Comparison of ENCODE assay signal across 18 mouse cellular contexts in the genomic region with DNA sequence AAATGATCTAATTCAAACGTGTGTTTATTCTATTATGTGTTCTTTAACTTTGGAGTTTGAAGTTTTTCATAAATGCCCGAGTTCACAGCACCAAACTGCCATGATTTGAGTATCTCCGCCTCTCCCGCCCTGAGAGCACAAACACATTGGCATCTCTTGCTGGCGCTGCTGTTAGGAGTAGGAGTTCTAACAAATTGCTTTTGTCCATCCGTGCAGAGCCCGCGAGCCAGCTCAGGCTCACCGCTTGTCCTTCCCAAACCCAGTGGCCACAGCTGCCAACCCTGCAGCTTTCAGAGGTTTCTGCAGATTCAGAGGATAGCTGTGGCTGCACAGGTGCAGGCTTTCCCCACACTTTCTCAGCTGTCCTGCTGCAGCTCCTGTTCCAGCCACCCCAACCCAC. TPM values are rescaled to one million over a fixed set of nuclear protein-coding genes. Genes with fewer than 3 reads are reported as not detected.
DNase-seq lines count a peak whose midpoint lies in the region; ATAC-seq and TF ChIP-seq lines count a peak whose summit lies in the region.
"Had no signal": no experiment of that assay in that cellular context is flagged by ENCODE, and none has a peak within 500 bp of the region (broad histone marks: within the 10 kb centered on the region; RNA-seq: fewer than 3 reads in every experiment).

No protein-coding gene starts in this region.

- no peak for TF ChIP-seq CTCF in cerebellum, adult 2 months (IDR thresholded peaks at IDR 0.05; ENCODE audit: borderline replicate concordance, insufficient read depth, low read depth, low read length)
- no peak for TF ChIP-seq CTCF in hindbrain, postnatal 0 days (IDR thresholded peaks at IDR 0.05; ENCODE audit: low read depth)

- peak overlapping the region; percentile 29 for H3K27ac ChIP-seq in cerebellum, adult 2 months (ENCODE audit: insufficient read depth, low read length)
- no peak overlapping the region for H3K27ac ChIP-seq in heart, embryonic 11.5 days (ENCODE audit: low read depth, low read length)
- H3K27ac ChIP-seq in hindbrain, postnatal 0 days = no peak overlapping the region
- no peak overlapping the region for H3K27ac ChIP-seq in hindbrain, embryonic 14.5 days
- H3K27ac ChIP-seq: forebrain, embryonic 13.5 days; hindbrain, embryonic 15.5 days; kidney, postnatal 0 days had no signal

- no peaks in the 10 kb centered on the region for H3K27me3 ChIP-seq in cerebellum, adult 2 months (ENCODE audit: control insufficient read depth, insufficient read depth, low read length)
- H3K27me3 ChIP-seq in heart, embryonic 11.5 days (ENCODE audit: control insufficient read depth, insufficient read depth, low read length) = no peaks in the 10 kb centered on the region
- no peaks in the 10 kb centered on the region for H3K27me3 ChIP-seq in hindbrain, postnatal 0 days (ENCODE audit: insufficient read depth, low read length)
- H3K27me3 ChIP-seq in hindbrain, embryonic 14.5 days (ENCODE audit: control insufficient read depth, insufficient read depth, low read length) = no peaks in the 10 kb centered on the region
- H3K27me3 ChIP-seq: forebrain, embryonic 13.5 days; hindbrain, embryonic 15.5 days had no signal

- H3K4me2 ChIP-seq in heart, embryonic 11.5 days = peak overlapping the region; percentile 40
- H3K4me2 ChIP-seq in hindbrain, postnatal 0 days (ENCODE audit: low read depth, low read length) = 0 out of 2 replicates have a peak overlapping the region, but pooled peaks have one; percentile 2
- H3K4me2 ChIP-seq in hindbrain, embryonic 14.5 days (replicated peaks) = no peak overlapping the region
- H3K4me2 ChIP-seq: forebrain, embryonic 13.5 days; hindbrain, embryonic 15.5 days had no signal

- DNase-seq in cerebellum, adult 2 months = peak; percentile 51 to 52
- DNase-seq in cerebellum, adult 11-12 months = no peak
- DNase-seq in heart, adult 18-20 months = no peak
- DNase-seq in hindbrain, postnatal 0 days (ENCODE audit: low spot score) = peak; percentile 37
- DNase-seq in hindbrain, embryonic 14.5 days (ENCODE audit: low spot score) = no peak
- peak; percentile 41 to 49 for DNase-seq in right cerebral cortex, postnatal 10 days (ENCODE audit: low spot score in 2 of 2)
- DNase-seq in right cerebral cortex, postnatal 14 days = no peak
- DNase-seq: adrenal gland, adult 2 months; kidney, adult 11 months; liver; lung, adult 18-20 months; lung, postnatal 36 days; thymus, adult 18-20 months had no signal

- no peak overlapping the region for H3K4me3 ChIP-seq in cerebellum, adult 2 months (replicated peaks; ENCODE audit: insufficient read depth, low read depth, low read length)
- no peak overlapping the region for H3K4me3 ChIP-seq in heart, embryonic 11.5 days (ENCODE audit: low read depth, low read length)
- no peak overlapping the region for H3K4me3 ChIP-seq in hindbrain, postnatal 0 days (ENCODE audit: low read length)
- H3K4me3 ChIP-seq in hindbrain, embryonic 14.5 days (replicated peaks; ENCODE audit: low read length) = no peak overlapping the region
- H3K4me3 ChIP-seq: forebrain, embryonic 13.5 days; hindbrain, embryonic 15.5 days had no signal

- TF ChIP-seq POLR2A in cerebellum, adult 2 months (IDR thresholded peaks at IDR 0.05; ENCODE audit: borderline replicate concordance, insufficient read depth, low read length) = no peak

- no peak overlapping the region for H3K9ac ChIP-seq in heart, embryonic 11.5 days (ENCODE audit: low read depth, low read length)
- H3K9ac ChIP-seq in hindbrain, postnatal 0 days (replicated peaks; ENCODE audit: low read length) = no peak overlapping the region
- H3K9ac ChIP-seq in hindbrain, embryonic 14.5 days = no peak overlapping the region
- H3K9ac ChIP-seq: forebrain, embryonic 13.5 days; hindbrain, embryonic 15.5 days had no signal

- 12% methylated on average over 9 of the region's 9 CpGs for WGBS in cerebellum, adult 2 months
- WGBS in heart, embryonic 11.5 days (ENCODE audit: insufficient replicate concordance) = 30% methylated on average over 9 of the region's 9 CpGs
- 24% methylated on average over 9 of the region's 9 CpGs for WGBS in hindbrain, postnatal 0 days
- WGBS in hindbrain, embryonic 14.5 days = 33% methylated on average over 9 of the region's 9 CpGs

- peaks cover 45% of the 10 kb centered on the region for H3K4me1 ChIP-seq in cerebellum, adult 2 months (ENCODE audit: control insufficient read depth, insufficient read depth, low read length)
- peaks cover 4% of the 10 kb centered on the region; the same call in 1 of the 2 replicates for H3K4me1 ChIP-seq in heart, embryonic 11.5 days (ENCODE audit: control insufficient read depth, insufficient read depth, low read length)
- 0 out of 2 replicates have a peak, but pooled peaks cover 4% of the 10 kb centered on the region for H3K4me1 ChIP-seq in hindbrain, postnatal 0 days (ENCODE audit: insufficient read depth, low read length)
- H3K4me1 ChIP-seq in hindbrain, embryonic 14.5 days (replicated peaks; ENCODE audit: control insufficient read depth, insufficient read depth, low read length) = no peaks in the 10 kb centered on the region
- H3K4me1 ChIP-seq: forebrain, embryonic 13.5 days had no signal

- ATAC-seq in heart, embryonic 11.5 days (replicated peaks; ENCODE audit: insufficient number of reproducible peaks, low FRiP score, low TSS enrichment) = no peak
- 0 out of 2 replicates have a peak, but pooled peaks have one; percentile 43 for ATAC-seq in hindbrain, postnatal 0 days
- no peak for ATAC-seq in hindbrain, embryonic 14.5 days (ENCODE audit: low FRiP score)
- ATAC-seq: CD4-positive, CD25-positive, alpha-beta regulatory T cell, adult 4 months; forebrain, embryonic 13.5 days had no signal

- H3K36me3 ChIP-seq in heart, embryonic 11.5 days (ENCODE audit: control insufficient read depth, insufficient read depth, low read length) = no peaks in the 10 kb centered on the region
- no peaks in the 10 kb centered on the region for H3K36me3 ChIP-seq in hindbrain, postnatal 0 days (ENCODE audit: insufficient read depth, low read length)
- H3K36me3 ChIP-seq in hindbrain, embryonic 14.5 days (replicated peaks; ENCODE audit: control insufficient read depth, insufficient read depth) = no peaks in the 10 kb centered on the region
- H3K36me3 ChIP-seq: hindbrain, embryonic 15.5 days had no signal

- H3K9me3 ChIP-seq in heart, embryonic 11.5 days (replicated peaks; ENCODE audit: control insufficient read depth, low read length) = no peaks in the 10 kb centered on the region
- H3K9me3 ChIP-seq in hindbrain, postnatal 0 days (ENCODE audit: low read length) = no peaks in the 10 kb centered on the region
- H3K9me3 ChIP-seq in hindbrain, embryonic 14.5 days (ENCODE audit: control insufficient read depth, low read length) = no peaks in the 10 kb centered on the region
- H3K9me3 ChIP-seq: forebrain, embryonic 13.5 days; hindbrain, embryonic 15.5 days had no signal

RNA-seq across cellular contexts. Expression of a gene that starts 42.5 kb away (rescaled TPM):
- polyA plus RNA-seq in cerebellum, adult 2 months (2012; rRNA removed) = 16.6 and 17.3 TPM in 2 replicates
- 54.0 and 54.7 TPM in 2 replicates for polyA plus RNA-seq in heart, embryonic 11.5 days (2014; fragmentation: Nextera tagmentation; extraction: Ambion mirVana)
- 1 to 10 TPM; 2.3 to 2.4 TPM for total RNA-seq in heart, adult 18-20 months (2021)
- total RNA-seq in hindbrain, postnatal 0 days (2014; rRNA removed) = 20.3 and 22.3 TPM in 2 replicates
- 29.7 and 31.5 TPM in 2 replicates for polyA plus RNA-seq in hindbrain, postnatal 0 days (2015; fragmentation: Nextera tagmentation; extraction: Ambion mirVana)
- 51.6 and 53.7 TPM in 2 replicates for polyA plus RNA-seq in hindbrain, embryonic 14.5 days (2014; fragmentation: Nextera tagmentation; extraction: Ambion mirVana)

Comparison
In these comparisons a context has a peak if more than half of its experiments do, and no peak if none do; other contexts are left out.
1. DNase-seq: peak in cerebellum, adult 2 months (2 of 2), hindbrain, postnatal 0 days (single experiment) and right cerebral cortex, postnatal 10 days (2 of 2); none in cerebellum, adult 11-12 months (single experiment), heart, adult 18-20 months (0 of 2), hindbrain, embryonic 14.5 days (single experiment) and right cerebral cortex, postnatal 14 days (single experiment).